Mouse (Mus musculus): ENCODE measurements around the gene 2010111I01Rik.
"Not testable (repeated sequence)": the region's sequence is repeated elsewhere in the genome, so short reads cannot be mapped to it uniquely, and the experiment has no call there.

Gene 2010111I01Rik

GRCm38 (mm10) chr13:63342781-63343180 lies 378.1 kb downstream of the 2010111I01Rik start:
- no peak for ATAC-seq (ENCODE audit: low TSS enrichment)

- no peak for ATAC-seq (ENCODE audit: low TSS enrichment)
These were observed 379.8 kb downstream of the 2010111I01Rik start for GRCm38 (mm10) chr13:63344481-63344880.

- ATAC-seq (ENCODE audit: low TSS enrichment), result no peak
These were observed 381.0 kb downstream of the 2010111I01Rik start for GRCm38 (mm10) chr13:63345476-63346225.

GRCm38 (mm10) chr13:63347639-63348038 lies 382.9 kb downstream of the 2010111I01Rik start:
- no peak for ATAC-seq (ENCODE audit: low TSS enrichment)

GRCm38 (mm10) chr13:63350076-63350475 lies 385.4 kb downstream of the 2010111I01Rik start:
- no peak for ATAC-seq (ENCODE audit: low TSS enrichment)

GRCm38 (mm10) chr13:63353312-63353711 lies 388.6 kb downstream of the 2010111I01Rik start:
- ATAC-seq (ENCODE audit: low TSS enrichment), result not testable (repeated sequence)

- no peak for ATAC-seq (ENCODE audit: low TSS enrichment)
These were observed 391.4 kb downstream of the 2010111I01Rik start for GRCm38 (mm10) chr13:63356101-63356500.

GRCm38 (mm10) chr13:63356558-63356957 lies 391.9 kb downstream of the 2010111I01Rik start:
- ATAC-seq (ENCODE audit: low TSS enrichment), result peak; percentile 88

GRCm38 (mm10) chr13:63359393-63359792 lies 394.7 kb downstream of the 2010111I01Rik start:
- ATAC-seq (ENCODE audit: low TSS enrichment), result no peak

- no peak for ATAC-seq (ENCODE audit: low TSS enrichment)
These were observed 395.6 kb downstream of the 2010111I01Rik start for GRCm38 (mm10) chr13:63360111-63360885.

GRCm38 (mm10) chr13:63361755-63362154 lies 397.1 kb downstream of the 2010111I01Rik start:
- ATAC-seq (ENCODE audit: low TSS enrichment), result no peak

GRCm38 (mm10) chr13:63373460-63374166 lies 408.9 kb downstream of the 2010111I01Rik start:
- no peak for ATAC-seq (ENCODE audit: low TSS enrichment)
